Mouse (Mus musculus) retina, embryonic 14.5 days (tissue): ENCODE measurements at regions not wholly inside any gene's neighbourhood (a gene's known extent, or its start where the extent isn't known, plus 50 kb on each side); places are given as distances from the start of the nearest gene placed in this dataset.
A peak's percentile ranks its signal among the peaks of the same experiment; 100 is the strongest.
"Not testable (repeated sequence)": the region's sequence is repeated elsewhere in the genome, so short reads cannot be mapped to it uniquely, and the experiment has no call there.

Source experiments
- DNase-seq: peaks from one replicate; pipeline ENCODE4 v3.0.0-alpha.2; 2015; ENCODE audit warnings: low spot score

DNA sequence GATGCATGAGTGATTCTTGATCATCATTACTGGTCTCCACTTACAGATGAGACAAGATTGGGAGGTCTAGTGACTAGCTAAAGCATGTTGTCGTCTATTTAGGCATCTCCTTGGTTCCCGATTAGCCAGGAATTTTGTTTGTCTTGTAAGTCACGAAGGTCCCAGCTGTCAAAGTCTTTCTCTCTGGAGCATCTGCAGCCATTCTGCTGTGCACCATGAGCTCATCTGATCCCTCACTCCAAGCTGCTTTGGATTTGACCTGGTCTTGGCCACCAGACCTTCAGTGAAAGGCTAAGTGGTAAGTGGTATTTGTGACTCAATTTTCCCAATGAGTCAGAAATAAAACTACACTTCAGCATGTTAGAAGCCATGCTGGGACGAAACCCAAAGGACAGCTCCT lies 53.3 kb upstream of the Creb5 start:
- DNase-seq = no peak

DNA sequence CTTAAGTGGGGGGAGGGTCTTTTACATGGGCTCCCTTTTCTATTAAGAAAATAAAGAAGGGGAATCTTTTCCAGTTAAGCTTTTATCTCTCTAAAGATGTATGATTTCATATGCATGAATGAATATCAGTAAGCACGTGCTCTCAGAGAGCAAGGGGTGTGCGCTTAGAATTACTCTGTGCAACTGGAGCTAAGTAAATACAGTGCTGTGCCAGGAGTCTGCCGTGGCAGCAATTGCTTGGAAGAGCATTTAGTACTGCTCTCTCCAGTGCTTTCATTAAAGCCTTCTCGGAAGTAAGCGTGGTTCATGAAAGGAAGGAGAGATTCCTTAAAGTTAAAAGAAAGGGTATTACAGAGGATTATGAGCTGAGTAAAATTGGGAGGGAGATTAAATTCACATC lies 54.5 kb upstream of the Creb5 start:
- no peak for DNase-seq

DNA sequence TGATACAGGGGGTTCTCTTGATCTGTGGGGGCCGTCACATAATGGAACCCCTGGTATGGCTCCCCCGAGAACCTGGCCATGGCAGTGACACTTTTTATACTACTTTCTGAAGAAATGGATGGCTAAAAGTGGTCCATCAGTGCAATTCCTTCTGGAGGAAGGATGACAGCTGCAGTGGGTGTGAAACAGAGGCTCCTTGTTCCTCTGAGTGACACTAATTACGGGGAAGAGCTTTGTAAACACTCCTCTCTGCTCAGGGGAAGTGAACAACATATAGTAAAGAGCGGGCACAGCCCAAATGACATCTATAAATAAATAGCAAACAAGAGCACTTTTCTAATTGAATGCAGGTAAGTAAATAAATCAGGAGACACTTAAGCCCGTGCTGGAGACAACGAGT lies 57.7 kb upstream of the Creb5 start:
- peak; percentile 18 for DNase-seq

DNA sequence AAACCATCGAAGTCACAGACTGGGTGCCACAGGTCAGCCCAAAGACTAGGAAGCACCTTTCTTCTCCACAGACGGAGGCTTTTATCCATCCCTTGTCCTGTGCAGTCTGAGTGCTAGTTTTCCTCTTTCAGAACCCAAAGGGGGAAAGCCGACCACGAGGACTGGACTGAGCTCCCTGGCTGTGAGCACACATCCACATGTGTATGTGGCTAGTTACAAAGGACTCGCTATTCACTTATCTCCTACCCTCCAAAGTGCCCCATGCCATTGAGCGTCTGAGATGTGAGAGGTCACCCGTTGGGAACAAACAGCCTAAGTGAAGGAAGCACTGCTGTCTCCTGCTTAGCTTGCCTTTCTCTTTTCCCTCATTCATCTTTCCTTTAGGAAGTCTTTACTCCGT lies 65.0 kb upstream of the Creb5 start:
- no peak for DNase-seq

DNA sequence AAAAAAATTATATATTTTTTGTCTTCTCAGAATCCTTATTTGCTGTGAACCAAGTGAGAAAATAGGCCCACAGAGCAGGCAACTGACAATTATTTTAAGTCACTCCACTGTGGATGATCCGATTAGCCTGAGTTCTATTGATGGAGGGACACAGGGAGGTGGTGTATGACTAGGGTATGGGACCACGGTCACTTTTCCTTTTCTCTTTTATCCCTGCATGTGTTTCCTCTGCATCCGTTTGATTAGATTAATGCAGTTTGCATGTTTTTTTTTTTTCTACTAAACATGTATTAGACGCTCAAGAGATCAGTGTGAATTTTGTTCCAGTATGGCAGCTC lies 65.4 kb upstream of the Creb5 start:
- DNase-seq = peak; percentile 26

DNA sequence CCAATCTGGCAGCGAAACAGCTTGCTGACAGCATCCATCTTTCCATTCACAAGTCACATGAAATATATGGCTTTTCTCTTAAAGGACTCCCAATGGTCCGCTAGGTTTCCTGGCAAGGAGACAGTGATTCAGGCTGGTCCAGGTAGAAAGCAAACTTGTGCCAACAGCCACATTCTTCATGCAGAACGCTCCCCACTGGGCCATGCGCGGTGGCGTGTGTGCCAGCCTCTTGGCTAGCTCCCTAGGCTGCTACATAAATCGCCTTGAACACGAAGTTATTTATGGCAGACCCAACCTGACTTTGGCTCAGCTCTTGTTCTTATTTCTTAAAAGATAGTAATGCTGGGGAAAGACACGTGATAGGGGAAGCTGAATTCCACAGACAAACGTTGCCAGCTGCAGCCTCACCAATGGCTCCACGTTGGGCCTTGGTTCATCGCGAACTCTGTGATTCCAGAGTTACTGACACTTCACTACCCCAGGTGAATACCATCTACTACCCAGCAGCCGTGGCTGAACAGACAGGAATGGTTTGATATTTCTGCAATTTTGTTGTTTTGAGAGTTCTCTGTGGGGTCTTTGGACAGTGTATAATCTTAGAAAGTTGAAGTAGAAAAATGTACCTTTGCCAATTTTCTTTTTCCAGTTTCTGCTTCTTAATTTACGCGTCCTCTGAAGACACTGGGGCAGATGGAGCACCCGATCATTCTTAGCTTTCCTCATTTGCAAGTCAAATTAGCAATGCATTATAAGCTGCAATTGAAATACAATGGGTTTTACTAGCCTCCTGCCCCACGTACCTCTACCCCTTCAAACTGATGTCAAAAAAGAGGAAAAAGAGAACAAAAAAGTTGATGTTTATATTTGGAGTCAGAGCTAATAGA lies 66.0 kb upstream of the Creb5 start:
- DNase-seq = no peak

DNA sequence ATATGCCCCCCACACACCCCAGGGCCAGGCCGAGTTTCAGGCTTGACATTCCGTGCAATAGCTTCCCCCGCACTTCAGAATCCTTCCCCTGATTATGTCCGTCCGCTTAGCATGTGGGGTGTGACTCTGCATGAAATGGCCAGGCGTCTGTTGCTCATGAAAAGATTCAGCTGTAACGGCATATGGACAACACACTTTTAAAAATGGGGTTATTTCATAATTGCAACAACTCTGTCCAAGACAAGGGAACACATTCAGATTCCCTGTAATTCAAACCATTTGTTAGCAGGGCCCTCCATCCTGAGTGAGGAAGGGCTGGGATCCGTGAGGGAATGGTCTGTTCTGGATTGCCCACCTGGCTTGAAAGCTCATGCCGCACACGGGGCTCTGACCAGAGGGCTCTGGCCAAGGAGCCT lies 68.2 kb upstream of the Creb5 start:
- DNase-seq = no peak

DNA sequence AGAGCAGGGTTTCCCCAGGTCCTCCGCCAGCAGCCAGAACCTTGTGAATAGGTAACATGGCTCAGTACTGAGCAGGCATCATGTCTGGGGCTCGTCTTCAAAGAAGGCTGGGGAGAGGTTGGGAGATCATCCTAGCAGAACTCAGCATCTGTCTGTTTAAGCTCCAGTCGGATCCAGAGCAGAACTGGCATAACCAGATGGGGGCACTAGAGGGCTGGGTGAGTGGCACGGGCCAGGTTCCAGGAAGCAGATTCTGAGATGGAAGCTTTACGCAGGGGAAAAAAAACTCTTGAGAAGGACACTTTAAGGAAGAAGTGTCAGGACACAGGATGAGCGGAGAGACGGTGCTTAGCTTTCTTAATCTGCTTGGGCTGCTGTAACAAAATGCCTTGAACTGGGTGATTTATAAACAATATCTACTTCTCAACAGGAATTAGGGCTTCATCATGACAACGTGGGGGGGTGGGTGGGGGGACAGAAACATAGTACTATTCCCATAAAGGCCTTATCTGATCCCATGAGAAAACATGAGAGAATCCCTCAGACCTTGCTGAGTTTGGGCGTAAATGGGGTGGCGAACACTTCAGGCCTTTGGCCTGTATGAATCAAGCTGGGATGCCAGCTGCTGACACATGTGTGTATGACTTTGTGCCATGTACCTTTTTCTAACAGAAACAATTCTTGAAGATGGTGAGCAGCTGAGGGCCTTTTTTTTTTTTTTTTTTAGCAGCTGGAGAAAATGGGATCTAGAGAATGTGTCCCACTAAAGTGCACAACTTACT lies 69.6 kb upstream of the Creb5 start:
- peak; percentile 72 for DNase-seq

DNA sequence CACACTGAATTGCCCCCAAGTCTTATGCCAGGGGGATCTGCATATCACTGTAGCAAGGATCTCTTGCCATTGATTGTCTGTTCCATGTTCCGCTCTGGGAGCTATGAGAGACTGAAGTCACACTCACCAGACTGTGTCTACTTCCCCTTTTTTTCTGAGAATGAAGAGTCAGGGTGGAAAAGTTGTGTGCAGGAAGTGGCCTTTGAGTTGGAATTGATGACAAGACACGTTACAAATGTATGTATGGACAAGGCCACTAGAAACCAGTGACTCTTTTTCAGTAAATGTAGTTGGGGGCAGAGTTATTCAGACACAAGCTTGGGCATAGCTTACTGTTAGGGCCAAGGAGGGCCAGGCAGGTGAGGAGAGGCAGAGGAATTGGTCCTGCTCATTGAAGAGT lies 70.4 kb upstream of the Creb5 start:
- no peak for DNase-seq

DNA sequence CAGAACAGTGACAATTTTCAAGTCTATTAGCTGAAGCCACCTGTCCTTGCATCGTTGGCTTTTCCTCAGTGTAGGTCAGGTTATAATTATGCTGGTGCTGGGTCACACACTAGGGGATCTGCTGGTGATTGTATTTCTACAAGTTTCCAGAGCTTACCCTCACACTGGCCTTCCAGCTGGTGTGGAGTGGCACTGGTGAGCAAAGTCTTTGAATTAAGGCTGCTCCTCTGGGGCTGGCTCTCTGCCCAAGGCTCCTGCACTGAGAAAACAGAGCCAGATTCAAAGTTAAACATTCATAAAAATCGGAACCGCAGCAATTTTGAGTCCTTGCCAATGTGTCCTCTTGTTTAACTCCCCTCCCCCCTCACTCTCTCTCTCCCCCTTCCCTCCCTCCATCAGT lies 75.7 kb upstream of the Creb5 start:
- DNase-seq = no peak

DNA sequence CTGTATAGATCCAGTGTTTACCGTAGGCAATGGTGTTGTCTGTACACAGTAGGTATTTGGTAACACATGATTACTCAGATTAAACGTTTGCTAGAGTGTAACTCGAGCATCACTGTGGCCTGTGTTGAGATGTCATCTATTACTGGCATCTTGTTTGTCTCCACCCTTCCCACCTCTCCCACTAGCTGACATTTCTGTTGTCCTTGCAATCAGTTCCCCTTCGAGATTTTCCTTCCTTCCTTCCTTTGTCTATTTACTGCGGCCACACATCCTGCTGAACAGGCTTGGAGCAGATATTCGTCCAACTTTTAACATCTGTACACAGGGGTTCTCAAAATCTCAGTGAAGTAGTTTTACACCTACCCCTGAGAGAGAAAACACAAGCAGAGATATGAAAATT lies 77.7 kb upstream of the Creb5 start:
- DNase-seq = no peak

DNA sequence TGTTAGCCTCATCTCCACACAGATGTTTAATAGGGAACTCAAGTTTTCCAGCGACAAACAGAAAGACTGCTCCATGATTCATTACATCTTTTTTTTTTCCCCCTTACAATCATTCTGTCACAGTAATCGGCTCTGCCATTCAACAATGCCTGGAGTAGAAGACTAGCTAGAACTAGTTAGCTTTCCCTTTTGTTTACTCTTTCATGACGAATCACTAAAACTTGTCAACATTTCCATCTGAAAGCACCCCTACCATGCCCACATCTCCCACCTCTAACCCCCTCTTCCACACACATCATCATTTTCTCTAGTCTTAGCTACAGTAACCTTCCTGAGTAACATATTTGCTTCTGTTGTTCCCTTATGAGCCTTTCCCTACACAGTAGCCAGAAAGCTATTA lies 78.6 kb upstream of the Creb5 start:
- DNase-seq = no peak

DNA sequence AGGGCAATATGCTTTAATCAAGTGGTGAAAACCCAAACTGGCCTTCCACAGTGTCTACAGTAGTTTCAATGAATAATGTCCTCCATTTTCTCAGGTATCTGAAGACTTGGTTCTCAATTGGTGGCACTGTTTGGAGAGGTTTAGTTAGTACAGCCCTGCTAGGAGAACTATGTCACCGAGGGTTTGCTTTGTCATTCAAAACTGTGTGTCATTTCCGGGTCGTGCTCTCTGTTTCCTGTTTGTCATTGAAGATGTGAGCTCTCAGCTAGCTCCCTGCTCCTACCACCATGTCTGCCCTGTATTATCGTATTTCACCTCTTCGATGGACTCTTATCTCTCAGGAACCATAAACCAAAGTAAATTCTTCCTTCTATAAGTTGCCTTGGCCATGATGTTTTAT lies 79.3 kb upstream of the Creb5 start:
- DNase-seq = no peak

DNA sequence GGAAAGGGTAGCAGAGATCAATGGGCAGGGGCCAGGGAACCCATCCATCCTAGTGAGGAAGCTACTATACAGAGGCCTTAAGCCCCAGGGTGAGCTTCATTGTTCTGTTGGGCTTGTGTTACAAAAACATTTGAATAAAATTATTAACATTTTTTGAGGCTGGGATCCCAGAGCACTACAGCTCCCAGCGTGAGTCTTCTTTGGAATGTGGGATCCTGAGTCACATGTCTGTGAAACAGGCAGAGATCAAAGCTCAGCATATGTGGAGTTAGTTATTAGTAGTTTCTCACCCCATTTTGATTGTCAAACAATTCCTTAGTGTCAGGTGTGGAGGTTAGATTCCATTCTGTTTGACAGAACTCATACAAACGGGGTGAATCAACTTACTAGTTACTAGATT lies 79.7 kb upstream of the Creb5 start:
- DNase-seq = no peak

DNA sequence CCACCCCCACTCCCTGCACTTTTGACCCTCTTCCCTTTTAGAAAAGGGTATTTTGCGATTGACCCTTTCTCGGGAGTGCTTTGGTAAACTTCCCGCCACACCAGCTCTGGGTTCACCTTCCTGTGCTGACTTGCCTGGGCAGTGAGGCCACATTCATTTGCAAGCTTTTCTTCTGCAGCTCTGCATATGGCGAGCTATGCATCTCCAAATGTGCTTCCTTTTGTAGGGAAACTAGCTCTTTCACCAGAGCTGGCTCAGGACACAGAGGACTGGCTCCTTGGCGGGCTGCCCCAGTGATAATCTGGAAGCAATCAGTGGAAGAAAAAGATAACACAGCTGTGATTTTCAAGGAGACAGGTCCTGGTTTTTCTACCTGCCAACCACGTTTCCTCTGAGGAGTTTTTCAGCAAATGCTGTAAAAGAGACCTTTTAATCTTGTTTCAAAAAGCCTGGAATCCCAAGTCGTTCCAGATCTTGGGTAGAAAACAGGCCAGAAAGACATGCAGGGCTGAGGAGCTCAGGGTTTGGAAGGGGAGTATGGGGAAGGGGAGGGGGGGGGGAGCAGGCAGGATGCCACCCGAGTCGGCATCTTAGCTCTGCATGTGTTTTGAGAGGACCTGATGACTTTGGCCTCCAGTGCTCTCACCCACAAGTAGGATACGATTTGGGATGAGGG lies 85.7 kb upstream of the Creb5 start:
- no peak for DNase-seq

DNA sequence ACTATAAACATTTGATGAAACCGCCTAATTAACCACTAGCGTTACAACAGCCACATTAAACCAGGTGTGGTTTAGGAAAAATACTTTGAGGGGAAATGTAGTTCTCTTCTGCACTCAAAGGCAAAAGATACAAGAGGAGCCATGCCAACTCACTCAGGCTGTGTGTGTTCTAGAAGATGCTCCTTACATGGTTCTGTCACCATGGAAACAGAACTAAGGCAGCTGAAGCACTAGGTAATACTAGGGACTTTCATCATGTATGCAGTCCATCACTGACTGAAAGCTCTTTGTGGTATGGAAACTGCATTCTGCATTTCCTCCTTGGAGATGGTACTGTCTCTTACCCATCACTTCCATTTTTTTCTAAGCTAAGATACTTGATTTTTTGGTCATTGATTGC lies 87.6 kb upstream of the Creb5 start:
- DNase-seq = no peak

DNA sequence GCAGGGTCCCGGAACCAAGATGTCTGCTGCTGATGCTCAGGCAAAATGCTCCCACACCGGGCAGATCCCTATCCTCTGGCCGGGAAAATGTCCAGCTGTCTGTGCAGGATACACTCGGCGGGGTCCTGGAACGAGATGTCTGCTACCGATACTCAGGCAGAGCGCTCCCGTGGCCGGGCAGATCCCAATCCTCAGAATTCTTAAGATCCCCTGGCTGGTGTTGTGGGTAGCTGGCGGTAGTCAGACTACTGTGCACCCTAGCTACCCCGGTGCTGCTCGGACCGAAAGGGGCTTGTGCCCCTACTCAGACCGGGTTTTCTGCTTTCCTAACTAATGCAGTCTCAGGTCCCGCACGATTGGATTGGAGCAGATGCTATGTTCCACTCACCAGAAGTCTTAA lies 104.9 kb upstream of the Creb5 start:
- not testable (repeated sequence) for DNase-seq

DNA sequence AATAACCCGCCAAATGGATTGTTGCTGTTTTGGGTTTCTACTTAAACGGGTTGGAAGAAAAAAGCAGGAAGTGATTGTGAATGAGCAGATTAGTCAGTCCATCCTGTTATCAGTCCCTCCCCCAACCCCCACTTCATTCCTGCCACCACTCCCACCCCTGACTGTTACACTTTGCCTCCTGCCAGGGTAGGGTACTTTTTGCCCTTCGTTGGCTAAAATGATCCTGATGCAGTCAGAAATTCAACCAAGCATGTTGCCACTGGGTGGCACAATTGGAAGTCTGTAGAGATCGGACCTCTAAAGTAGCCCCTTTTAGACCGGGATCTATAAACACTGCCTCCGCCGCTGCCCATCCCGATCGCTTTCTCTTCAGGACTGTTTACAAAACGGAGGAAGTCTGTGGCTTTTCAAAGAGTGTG lies 96.0 kb upstream of the Jazf1 start:
- DNase-seq = peak; percentile 59

DNA sequence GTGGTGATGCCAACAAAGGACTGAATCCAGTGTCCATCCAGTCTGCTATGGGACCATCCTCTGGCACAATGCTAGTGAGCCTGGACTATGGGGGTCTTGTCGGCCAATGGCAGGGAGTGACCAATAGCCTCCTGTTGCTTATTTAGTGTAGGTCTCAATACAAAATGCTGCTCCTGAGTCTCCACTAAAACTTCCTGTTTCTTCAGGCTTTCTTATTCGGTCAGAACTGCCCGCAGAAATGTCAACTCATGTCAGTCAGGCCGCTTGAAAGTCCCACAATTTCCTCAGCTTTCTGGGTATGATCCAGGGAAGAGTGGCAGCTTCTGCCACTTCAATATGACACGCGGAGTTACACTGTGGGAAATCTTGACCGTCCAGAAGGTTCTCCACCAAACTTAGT lies 94.7 kb upstream of the Jazf1 start:
- no peak for DNase-seq

DNA sequence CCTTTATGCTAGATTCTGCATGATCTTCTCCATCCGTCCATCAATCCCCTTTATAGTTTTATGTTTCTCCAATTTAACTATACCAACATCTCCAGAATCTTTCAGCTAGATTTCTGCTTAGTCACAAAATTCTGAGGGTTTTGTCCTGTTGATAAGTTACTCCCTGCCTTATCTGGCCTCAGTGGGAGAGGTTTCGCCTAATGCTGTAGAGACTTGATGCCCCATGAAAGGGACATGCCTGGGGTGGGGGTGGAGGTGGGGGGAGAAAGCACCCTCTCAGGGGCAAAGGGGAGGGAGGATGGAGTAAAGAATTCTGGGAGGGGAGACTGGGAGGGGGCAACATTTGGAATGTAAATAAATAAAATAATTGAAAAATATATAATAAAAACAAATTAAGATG lies 93.2 kb upstream of the Jazf1 start:
- DNase-seq = no peak

DNA sequence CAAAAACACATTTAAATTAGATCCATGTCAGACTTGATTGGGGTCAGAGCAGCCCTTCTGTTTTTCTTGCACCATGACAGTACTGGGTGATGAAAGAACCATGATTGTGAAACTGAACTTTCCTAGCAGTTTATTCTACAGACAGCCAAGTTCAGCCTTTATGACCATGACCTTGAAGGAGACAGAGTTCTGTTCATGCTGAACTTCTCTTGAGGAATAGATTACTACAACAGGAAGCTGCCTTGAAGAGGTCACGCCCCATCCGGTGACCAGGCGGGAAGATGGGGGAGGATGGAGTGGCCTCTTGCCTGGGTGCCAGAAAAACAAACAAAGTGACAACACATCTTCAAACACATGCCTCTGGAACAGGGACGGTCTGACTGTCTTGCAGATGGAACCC lies 86.2 kb upstream of the Jazf1 start:
- no peak for DNase-seq

DNA sequence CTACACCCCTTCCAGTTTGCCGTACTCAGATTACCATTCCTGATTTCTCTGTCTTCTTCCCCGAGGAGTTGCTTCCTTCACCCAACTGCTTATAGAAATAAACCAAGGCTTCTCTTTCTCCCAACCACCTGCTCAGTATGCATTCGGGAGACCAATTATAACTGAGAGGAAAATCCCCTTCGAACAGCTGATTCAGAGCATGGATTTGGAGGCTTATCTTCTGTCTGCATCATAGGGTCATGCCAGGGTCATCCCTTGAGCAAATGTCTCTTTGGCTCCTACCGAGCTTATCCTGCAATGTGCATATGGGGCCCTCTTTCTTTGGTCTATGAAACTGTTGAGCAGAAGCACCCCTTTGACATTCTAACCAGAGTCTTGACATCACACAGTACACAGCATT lies 79.0 kb upstream of the Jazf1 start:
- DNase-seq = peak; percentile 32
